Mouse (Mus musculus): ENCODE measurements around the gene Eapp.
"Not testable (repeated sequence)": the region's sequence is repeated elsewhere in the genome, so short reads cannot be mapped to it uniquely, and the experiment has no call there.

Eapp gene

DNA sequence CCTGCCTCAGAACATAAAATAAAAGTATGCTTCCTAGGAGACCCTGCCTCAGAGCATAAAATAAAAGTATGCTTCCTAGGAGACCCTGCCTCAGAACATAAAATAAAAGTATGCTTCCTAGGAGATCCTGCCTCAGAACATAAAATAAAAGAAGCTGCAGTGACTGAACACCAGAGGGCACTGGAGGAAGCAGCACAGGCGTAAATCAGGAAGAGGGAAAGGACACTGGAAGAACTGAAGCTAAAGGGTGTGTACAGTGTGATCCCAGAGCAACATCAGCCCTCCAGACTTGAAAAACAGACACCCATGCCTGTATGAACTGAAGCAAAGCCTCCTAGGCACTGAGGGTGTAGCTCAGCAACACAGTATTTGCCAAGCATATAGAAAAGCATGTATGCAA lies 12.5 kb downstream of the Eapp start:
- peak; percentile 31 for DNase-seq (ENCODE audit: low spot score)

DNA sequence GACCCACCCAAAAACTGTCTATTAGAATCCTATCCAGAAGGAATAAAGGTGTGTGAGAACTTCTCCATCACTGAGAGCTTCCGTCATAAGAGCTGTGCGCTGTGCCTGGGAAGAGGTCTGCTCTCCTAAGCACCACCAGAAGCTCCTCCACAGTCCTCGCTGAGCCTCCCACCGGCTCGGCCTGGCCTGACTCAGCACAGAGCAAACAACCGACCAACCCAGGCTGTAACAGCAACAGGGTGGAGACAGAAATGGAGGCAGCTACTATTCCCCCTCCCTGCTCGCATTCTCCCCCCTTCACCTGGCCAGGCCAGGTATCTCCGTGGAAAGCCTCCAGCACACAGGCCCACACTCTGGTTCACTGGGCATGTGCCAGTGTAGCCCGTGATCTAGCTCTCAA lies 19.0 kb downstream of the Eapp start:
- DNase-seq (ENCODE audit: low spot score): no peak

DNA sequence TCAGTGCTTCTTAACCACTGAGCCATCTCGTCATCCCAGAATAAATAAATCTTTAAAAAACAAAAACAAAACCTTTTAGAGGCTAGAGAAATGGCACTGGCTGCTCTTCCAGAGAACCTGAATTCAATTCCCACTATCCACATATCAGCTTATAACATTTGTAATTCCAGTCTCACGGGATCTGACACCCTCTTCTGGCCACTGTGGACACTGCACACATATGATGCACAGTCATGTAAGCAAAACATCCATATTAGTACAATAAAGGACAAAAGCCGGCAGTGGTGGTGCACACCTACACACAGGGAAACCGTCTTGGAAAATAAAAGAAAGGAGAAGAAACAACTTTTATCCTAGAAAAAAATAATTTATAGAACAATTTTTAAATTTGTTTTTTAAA lies 20.3 kb downstream of the Eapp start:
- DNase-seq (ENCODE audit: low spot score): no peak

DNA sequence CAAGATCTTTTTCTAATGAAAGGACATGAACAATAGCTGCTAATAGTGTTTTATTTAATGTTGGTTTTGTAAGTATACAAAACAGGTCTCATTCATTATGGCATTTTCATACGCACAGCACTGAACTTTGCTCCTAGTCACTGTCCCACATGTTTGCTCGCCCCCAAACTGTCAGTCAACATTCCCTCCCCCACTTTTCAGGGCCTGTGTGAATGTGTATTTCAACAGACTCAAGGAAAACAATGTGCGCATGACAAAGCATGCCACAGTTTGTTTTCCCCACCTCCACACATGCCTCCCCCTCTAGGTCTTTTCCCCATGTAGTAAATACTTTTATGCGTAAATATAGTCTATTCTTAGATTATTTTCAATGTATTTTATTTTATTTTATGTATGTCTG lies 24.4 kb downstream of the Eapp start:
- DNase-seq (ENCODE audit: low spot score): no peak

DNA sequence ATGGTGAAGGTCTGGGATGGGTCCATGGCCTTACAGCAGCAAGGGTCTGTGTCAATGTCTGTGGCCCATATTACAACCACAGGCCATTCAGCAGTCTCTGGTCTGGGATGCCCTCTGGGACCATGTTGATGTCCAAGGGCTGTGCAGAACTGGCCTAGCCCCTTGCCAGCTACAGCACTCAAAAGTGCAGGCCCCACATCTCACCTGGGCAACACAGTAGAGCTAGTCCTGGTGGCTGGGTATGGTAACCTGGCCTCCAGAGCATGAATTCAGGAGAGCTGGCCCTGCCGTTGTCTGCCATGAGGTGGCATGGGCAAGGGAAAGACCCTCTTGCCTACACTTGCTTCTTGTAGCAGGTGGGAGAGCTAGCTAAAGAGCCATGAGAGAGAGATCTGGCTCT lies 27.6 kb downstream of the Eapp start:
- DNase-seq (ENCODE audit: low spot score): no peak

GRCm38 (mm10) chr12:54665526-54665925 lies 30.2 kb downstream of the Eapp start:
- no peak for DNase-seq (ENCODE audit: low spot score)

DNA sequence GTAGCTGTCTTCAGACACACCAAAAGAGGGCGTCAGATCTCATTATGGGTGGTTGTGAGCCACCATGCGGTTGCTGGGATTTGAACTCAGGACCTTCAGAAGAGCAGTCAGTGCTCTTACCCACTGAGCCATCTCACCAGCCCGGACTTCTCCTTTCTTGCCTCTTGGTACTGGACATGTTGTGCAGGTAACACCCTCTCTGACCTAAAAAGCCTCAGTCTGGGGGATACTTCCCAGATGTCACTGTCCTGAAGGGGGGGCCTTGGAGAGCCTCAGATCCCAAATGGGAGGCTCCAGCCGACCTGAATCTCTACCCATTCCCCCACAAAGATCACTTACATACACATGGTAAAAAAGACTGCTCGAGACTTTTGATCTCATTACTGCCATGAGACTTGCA lies 34.2 kb downstream of the Eapp start:
- not testable (repeated sequence) for DNase-seq (ENCODE audit: low spot score)

DNA sequence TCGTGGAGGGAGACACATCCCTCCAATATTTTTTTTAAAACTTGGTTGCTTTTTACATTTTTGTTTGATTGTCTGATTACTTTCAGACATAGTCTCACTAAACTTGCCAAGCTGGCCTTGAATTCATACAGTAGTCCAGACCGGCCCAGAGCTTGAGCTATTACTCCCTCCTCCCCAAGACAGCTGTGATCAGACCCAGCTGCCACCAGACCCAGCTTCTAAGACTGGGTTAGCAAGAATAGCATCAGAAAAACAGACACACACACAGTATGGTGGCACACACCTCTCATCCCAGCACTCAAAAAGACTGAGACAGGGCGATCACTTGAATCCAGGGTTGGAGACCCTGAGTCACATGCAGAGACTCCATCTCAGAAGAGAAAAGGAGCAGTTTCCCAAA lies 35.8 kb downstream of the Eapp start:
- no peak for DNase-seq (ENCODE audit: low spot score)

DNA sequence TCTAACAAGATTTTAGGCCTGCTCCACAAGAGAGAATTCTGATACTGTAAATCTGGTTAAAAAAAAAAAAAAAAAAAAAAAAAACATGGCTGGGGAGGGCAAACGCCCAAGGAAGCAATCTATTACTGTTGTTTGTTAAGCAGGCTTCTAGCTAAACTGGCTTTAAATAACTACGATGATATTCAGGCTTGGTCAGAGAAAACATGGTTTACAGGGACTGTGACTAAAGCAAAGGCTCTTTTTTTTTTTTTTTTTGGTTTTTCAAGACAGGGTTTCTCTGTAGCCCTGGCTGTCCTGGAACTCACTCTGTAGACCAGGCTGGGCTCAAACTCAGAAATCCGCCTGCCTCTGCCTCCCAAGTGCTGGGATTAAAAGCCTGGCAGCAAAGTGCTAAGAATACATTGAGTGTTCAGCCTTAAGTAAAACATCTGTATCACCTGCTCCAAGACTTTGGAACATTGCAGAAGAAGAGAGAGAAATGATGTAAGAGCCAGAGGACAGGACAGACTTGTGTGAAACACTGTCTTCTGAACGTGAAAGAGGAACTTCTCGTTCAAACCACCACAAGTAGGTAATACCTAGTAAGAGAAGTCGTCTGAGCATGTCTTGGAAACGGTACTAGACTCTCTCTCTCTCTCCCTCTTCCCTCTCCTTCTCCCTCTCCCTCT lies 37.1 kb downstream of the Eapp start:
- no peak for DNase-seq (ENCODE audit: low spot score)

DNA sequence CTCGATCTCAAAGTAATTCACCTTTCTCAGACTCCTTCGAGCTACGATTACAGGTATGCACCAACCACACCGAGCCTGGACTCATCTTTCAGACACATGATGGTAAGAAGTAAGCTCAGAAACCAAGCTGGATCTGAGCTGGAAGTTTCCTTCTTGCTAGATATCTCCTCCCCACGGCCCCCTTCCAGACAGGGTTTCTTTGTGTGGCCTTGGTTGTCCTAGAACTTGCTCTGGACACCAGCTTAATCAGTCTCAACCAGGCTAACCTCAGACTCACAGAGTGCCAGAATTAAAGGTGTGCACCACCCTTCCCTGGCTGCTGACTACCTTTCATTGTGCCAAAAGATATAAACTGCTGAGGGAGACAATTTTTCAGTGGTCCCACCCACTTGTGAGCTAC lies 37.7 kb downstream of the Eapp start:
- no peak for DNase-seq (ENCODE audit: low spot score)

GRCm38 (mm10) chr12:54657226-54657625 lies 38.5 kb downstream of the Eapp start:
- DNase-seq (ENCODE audit: low spot score): peak; percentile 14

- peak; percentile 96 for DNase-seq (ENCODE audit: low spot score)
These were observed 39.1 kb downstream of the Eapp start, which contains the start of gene Sptssa for GRCm38 (mm10) chr12:54656396-54657171. Gene Sptssa (minus strand): TSS chr12:54656573.

DNA sequence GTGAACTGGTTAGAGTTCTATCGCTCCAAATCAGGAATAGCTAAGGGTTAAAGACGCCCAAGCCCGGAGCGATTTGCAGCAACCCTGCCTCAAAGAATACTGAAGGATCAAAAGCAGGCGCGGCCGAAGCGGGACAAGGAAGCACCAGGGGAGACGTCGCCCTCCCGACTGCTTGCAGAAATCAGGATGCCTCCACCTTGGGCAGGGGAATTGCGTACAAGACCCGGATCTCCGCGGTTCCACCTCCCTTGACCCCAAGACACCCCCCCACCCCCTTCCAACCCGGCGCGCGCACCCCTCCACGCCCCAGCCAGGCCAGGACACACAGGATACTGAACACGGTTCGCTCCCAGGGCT lies 39.7 kb downstream of the Eapp start:
- no peak for DNase-seq (ENCODE audit: low spot score)

GRCm38 (mm10) chr12:54655292-54656038 lies 40.2 kb downstream of the Eapp start:
- peak; percentile 22 for DNase-seq (ENCODE audit: low spot score)

- DNase-seq (ENCODE audit: low spot score): no peak
These were observed 41.0 kb downstream of the Eapp start for GRCm38 (mm10) chr12:54654741-54655140.

- no peak for DNase-seq (ENCODE audit: low spot score)
These were observed 41.6 kb downstream of the Eapp start for GRCm38 (mm10) chr12:54654141-54654540.

- DNase-seq (ENCODE audit: low spot score): no peak
These were observed 43.4 kb downstream of the Eapp start for GRCm38 (mm10) chr12:54652346-54652745.

DNA sequence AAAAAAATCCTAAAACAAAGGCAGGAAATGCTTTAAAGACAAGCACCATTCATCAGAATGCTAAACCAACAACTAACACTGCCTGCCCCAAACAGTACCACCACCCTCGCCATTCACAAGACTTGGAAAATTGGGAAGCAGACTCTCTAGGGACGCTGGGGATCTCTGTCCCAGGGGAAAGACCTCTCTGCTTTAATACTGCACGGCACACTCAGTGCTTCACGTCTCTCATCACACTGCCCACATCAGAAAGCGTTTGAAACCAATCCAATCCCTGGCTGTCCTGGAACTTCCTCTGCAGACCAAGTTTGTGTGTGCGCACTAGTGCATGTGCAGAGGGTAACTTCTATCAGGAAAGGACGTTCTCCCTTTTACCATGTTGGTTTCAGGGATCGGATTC lies 43.9 kb downstream of the Eapp start:
- no peak for DNase-seq (ENCODE audit: low spot score)

DNA sequence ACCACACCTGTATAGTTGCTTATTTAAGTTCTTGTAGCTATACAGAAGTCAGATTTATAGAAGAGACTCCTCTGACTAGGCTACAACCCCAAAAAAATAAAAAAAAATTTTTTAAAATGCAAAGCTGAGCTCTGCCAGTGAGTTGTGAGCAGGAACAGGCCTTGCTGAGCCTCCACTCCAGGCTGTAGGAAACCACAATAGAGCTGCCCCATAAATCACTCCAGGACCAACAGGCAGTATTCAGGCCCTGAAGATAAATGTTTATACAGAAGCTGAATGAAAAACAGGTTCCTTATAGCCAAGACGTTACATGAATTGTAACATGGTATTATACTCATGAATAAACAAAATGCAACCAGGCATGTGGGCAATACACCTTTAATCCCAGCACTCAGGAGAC lies 44.5 kb downstream of the Eapp start:
- DNase-seq (ENCODE audit: low spot score): no peak

- no peak for DNase-seq (ENCODE audit: low spot score)
These were observed 50.8 kb downstream of the Eapp start for GRCm38 (mm10) chr12:54644947-54645346.

DNA sequence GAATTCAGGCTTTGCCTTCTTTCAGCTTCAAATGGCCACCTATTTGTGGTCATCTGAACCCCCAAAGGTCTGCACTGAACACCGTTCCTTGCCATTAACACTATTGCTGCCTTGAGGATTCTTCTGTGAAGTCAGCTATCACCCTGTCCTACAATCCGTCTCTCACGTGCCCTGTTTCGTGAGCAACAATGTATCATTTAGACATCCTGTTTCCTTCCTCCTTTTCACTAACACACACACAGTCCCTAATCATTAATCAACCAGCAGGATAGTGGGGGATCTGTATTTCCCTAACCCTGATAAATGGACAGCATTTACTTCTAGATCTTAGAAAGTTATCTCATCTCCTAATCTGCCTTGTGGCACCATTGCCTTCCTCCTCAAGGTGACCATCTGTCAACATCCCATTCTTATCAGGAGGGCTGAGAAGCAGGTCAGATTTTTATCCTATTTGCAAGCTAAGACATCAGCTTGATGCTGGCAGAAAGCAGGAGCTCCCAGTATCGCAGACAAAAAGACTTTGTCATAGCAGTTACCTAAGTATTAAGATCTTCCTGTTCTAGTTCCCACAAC lies 52.3 kb downstream of the Eapp start:
- DNase-seq (ENCODE audit: low spot score): no peak

DNA sequence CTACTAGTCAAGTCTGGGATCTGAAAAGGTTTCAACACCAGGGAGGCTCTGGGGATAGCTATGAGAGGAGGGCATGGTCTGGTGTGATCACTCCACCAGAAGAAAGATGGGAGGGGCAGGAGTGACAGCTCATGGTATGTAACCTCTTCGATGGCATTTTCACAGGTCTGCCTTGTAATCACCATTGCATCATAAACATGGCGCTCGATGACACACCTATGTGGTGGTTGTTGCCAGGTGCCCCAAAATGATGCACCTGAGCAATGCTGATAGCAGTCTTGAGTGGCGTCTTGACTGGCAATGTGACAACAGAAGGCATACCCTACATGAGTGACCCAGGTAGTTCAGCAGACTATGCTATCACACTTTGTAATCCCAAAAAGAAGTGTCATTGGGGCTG lies 54.3 kb downstream of the Eapp start:
- DNase-seq (ENCODE audit: low spot score): no peak

DNA sequence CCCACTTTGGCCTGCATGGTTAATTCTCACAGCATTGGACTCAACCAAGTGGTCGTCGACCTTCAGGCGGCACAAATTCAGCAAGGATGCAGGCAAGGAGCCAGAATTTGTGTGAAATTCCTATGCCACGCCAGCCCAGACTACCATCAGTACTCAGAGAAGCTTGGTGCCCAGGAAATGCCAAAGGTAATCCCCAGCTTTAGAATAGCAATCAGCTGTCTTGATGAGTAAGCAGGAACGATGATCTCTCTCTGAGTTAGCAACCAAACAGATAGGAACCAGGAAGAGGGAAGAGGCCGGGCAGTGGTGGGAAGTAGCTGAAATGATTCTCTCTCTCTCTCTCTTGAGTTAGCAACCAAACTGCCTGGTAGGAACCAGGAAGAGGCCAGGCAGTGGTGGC lies 55.4 kb downstream of the Eapp start:
- DNase-seq (ENCODE audit: low spot score): no peak

Data from MN1 (cell line).